Mouse (Mus musculus): ENCODE measurements around the gene Ggnbp2.

Ggnbp2 gene

GRCm38 (mm10) chr11:84822487-84822886 lies 48.1 kb downstream of the Ggnbp2 start:
- DNase-seq: no peak

- DNase-seq: no peak
Observed at GRCm38 (mm10) chr11:84821131-84821770, 49.4 kb downstream of the Ggnbp2 start.

DNA sequence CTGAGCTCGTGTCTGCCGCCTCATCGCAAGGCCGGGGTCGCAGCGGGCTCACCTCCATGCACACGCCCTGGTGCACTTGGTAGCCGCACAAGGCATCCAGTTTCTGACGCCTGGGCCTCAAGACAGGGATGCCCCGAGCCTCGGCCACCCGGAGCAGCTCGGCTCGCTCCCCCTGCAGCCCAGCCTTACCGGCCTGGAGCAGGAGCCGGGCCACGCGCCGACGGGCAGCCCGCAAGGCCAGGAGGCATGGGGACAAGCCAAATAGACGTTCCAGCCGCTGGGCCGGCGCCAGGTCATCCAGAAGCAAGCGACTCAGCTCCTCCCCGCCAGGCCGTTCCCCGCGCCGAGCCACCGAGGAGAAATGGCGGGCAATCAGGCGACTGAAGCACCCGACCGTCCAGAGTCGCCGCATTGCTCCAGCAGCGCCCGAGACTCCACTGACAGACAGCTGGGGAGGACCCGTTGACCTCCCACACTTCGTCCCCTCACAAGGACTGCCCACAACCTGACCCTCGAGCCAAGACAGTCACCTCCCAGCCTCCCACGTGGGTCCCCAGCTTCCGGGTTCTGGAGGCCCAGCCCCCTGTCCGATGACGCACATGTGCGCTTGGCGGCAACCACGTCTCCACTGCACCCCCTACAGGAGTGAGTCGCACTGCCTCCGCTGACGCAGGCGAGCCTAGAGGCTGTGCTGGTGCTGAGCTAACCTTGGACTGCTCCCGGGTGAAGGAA lies 51.5 kb downstream of the Ggnbp2 start, which contains the start of gene Mrm1:
TSS of gene Mrm1 (minus strand) at position 555 of the 732 bp plus-strand sequence.
- DNase-seq: peak; percentile 92

DNA sequence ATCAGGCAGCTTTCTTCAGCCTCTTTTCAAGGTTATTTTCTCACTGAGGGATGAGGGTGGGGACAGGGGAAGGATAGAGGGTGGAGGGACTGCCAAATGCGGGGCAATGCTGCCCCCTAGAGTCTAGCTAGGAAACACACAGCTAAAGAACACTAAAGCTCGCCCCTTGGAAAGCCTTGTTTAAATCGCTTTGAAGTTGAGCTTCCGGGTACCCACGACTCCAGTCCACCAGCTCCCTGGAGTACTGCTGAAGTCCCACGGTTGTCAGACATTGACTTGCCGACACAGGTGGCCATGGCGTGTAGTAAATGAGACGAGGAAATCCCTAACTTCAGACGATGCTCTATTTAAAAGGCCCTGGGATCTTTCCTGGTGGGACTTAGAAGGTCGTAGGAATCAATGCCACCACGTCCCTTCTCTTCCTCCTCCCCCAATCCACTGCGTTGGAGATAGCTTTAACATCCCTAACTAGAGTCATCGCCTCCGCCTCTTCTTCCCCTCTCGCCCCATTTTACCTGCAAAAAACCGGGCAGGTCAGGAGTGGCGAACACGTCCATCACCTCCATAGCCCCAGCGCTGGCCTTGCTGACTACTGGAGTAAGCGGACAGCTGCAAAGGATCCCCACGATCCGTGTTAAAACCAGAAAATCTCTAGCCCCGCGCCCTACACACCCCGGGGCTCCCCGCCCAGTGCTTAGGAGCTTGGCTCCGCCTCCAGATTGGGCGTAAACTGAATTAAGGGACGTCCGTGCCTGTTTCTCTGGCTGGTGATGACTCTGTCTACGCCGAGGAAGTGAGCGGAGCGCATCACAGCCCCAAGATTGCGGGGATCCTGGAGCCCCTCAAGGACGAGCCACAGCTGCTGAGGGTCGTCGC lies 52.3 kb downstream of the Ggnbp2 start:
- DNase-seq: peak; percentile 76

GRCm38 (mm10) chr11:84817362-84817761 lies 53.3 kb downstream of the Ggnbp2 start:
- no peak for DNase-seq

- peak; percentile 63 for DNase-seq
Observed at GRCm38 (mm10) chr11:84813724-84814510, 56.7 kb downstream of the Ggnbp2 start.

DNA sequence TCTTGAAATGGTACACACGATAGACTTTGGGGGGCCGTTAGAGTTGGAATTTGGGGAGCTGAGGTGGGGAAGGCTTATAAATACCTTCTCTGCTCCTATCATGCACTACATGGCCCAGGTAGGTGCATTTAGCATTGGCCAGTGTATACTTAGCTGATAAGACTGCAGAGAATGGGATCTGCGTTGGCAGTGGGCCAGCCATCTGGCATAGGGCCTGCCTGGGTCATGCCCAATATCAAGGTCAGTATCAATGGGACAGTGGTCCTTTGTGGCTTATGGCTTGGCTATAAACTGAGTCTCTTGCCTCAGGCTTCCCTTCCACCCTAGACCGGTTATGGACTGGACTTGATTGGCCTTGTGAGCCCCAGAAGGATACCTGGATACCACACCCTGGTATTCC lies 66.2 kb downstream of the Ggnbp2 start:
- DNase-seq: no peak

DNA sequence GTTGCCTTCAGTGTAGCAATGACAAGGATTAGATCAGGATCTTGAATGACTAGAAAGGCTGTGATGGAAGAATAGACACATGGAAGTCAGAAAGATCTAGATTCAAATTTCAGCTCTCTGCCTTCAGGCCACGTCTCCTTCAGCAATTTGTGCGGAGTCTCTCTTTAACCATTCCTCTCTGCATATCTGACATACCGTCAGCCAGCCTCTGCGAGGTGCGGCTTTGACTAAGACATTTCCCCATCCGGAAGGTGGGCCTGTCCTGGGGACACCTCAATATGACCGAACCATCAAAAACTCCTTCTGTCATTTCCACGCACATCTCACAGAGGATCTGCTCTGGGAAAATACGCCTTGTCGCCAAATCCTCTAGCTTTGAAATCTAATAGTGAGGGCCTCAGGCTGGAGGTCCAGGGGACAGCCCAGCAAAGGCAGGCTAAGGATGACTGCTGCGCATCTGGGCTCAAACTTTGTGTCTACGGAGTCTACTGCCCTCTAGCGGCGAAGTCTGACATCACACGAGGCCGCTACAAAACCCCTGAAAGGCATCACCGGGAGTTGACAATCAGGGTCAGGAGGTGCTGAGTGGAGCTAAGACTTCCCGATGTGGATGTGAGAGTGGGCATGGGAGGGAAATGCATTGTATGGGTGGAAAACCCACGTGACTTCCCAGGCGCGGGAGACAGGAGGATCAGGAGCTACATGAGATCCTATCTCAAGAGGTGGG lies 72.8 kb downstream of the Ggnbp2 start:
- peak; percentile 60 for DNase-seq

GRCm38 (mm10) chr11:84797026-84797425 lies 73.6 kb downstream of the Ggnbp2 start:
- no peak for DNase-seq

GRCm38 (mm10) chr11:84794496-84795113 lies 76.0 kb downstream of the Ggnbp2 start:
- DNase-seq: peak; percentile 80

DNA sequence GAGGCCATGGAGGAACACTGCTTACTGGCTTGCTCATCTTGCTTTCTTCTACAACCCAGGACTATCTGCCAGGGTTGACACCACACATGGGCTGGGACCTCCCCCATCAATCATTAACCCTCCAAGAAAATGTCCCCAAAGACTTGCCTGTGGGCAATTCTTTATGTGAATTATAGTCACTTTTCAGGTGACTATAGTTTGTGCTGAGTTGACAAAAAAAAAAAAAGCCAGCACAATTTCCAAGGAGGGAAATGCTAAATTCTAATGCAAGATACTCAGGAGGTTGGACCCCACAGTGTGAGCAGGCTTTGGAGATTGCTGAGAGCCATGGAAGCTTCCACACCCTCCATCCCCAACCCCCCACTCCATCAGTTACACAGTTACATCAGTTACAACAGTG lies 77.1 kb downstream of the Ggnbp2 start:
- no peak for DNase-seq

DNA sequence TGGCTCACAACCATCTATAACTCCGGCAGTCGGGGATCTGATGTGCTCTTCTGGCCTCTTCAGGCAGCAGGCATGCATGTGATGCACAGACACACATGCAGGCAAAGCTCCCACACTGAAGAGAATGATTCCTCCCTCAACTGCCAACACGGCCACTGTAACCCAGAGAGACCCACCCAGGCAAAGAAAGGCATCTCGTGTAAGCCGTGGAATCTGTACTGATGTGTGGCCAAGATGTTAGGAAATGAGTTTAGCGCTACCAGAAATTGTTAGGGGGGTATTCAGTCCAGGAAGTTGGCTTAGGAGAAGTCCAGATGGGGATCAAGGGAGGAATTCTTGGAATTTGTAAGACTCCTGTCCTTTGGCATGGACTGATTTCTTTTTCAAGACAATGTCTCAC lies 80.2 kb downstream of the Ggnbp2 start:
- DNase-seq: no peak
